Mouse (Mus musculus): ENCODE results near the gene Wdr38. TPM values are rescaled to one million over a fixed set of nuclear protein-coding genes. Genes with fewer than 3 reads are reported as not detected.

Wdr38 gene
- total RNA-seq, 1 experiment, result 1.7 TPM

- Histone ChIP-seq H3K4me1 (ENCODE audit: control insufficient read depth in 2 of 2, insufficient read depth in 2 of 2, low read length in 2 of 2, poor library complexity in 1 of 2) (no peaks in the 10 kb centered on the region), H3K27ac (ENCODE audit: insufficient read depth, low read depth, low read length, poor library complexity, severe bottlenecking) (no peak overlapping the region), H3K9me3 (ENCODE audit: control insufficient read depth, insufficient read depth, low read depth, low read length) (no peaks in the 10 kb centered on the region), H3K9ac (ENCODE audit: insufficient read depth, low read depth, low read length, poor library complexity, severe bottlenecking) (no peak overlapping the region), H3K36me3 (ENCODE audit: control insufficient read depth, insufficient read depth, low read length, poor library complexity, severe bottlenecking) (peaks cover 3% of the 10 kb centered on the region; the same call in 1 of the 2 replicates), H3K4me3 (ENCODE audit: insufficient read depth in 1 of 2, low read depth in 1 of 2, low read length in 2 of 2, poor library complexity in 1 of 2, severe bottlenecking in 1 of 2) (no peak overlapping the region)
- TF ChIP-seq ZC3H11A (IDR thresholded peaks at IDR 0.05; ENCODE audit: borderline replicate concordance, low read depth, low read length), result no peak
- no peak for TF ChIP-seq MAFK (IDR thresholded peaks at IDR 0.05; ENCODE audit: insufficient read depth, low read depth, low read length)
- TF ChIP-seq HCFC1 (IDR thresholded peaks at IDR 0.05; ENCODE audit: borderline replicate concordance, insufficient read depth, low read length), result no peak
- TF ChIP-seq CHD2 (IDR thresholded peaks at IDR 0.05; ENCODE audit: low read depth, low read length), result no peak
- no peak for TF ChIP-seq ZNF384 (IDR thresholded peaks at IDR 0.05; ENCODE audit: low read depth, low read length)
- in situ Hi-C loops (cut with MboI; ENCODE audit: low sequenced_read_pairs in 2 of 2, unreplicated experiment in 2 of 2), result no loop called here
- DNase-seq (ENCODE audit: low read depth, low spot score), result no peak
Observed at GRCm38 (mm10) chr2:39048515-39048914, 51.2 kb downstream of the Wdr38 start.

Other genes with a start within 250 kb of the Wdr38 start
- 40.7 and 51.5 TPM in 2 replicates for gene Nr6a1, start 69.8 kb upstream of the Wdr38 start, total RNA-seq (2012; rRNA removed)
- 0.27 and 0.37 TPM in 2 replicates for gene Olfml2a, start 65.5 kb upstream of the Wdr38 start, total RNA-seq (2012; rRNA removed)
- 42.0 and 58.4 TPM in 2 replicates for gene Arpc5l, start 7.9 kb downstream of the Wdr38 start, total RNA-seq (2012; rRNA removed)
- gene Rpl35, start 8.1 kb downstream of the Wdr38 start, total RNA-seq (2012; rRNA removed), result 1,385 and 1,524 TPM in 2 replicates
- 7.6 and 9.1 TPM in 2 replicates for gene Golga1, start 68.1 kb downstream of the Wdr38 start, total RNA-seq (2012; rRNA removed)
- gene Scai, start 193.3 kb downstream of the Wdr38 start, total RNA-seq (2012; rRNA removed), result 10.3 and 12.4 TPM in 2 replicates
- gene Ppp6c, start 229.0 kb downstream of the Wdr38 start, total RNA-seq (2012; rRNA removed), result 16.3 and 23.8 TPM in 2 replicates